Mouse (Mus musculus): ENCODE results near the gene Galnt6.

Galnt6 gene

GRCm38 (mm10) chr15:100754041-100754440 is 24.9 kb upstream of the Galnt6 start:
- no peak for DNase-seq (ENCODE audit: low spot score)

- DNase-seq (ENCODE audit: low spot score) = no peak
Measured at GRCm38 (mm10) chr15:100753045-100753444, 23.9 kb upstream of the Galnt6 start.

- DNase-seq (ENCODE audit: low spot score) = no peak
Measured at GRCm38 (mm10) chr15:100752439-100752838, 23.3 kb upstream of the Galnt6 start.

- DNase-seq (ENCODE audit: low spot score) = no peak
Measured at GRCm38 (mm10) chr15:100749751-100750538, 20.8 kb upstream of the Galnt6 start.

GRCm38 (mm10) chr15:100748584-100748983 is 19.4 kb upstream of the Galnt6 start:
- no peak for DNase-seq (ENCODE audit: low spot score)

- DNase-seq (ENCODE audit: low spot score) = no peak
Measured at GRCm38 (mm10) chr15:100747121-100747963, 18.2 kb upstream of the Galnt6 start.

GRCm38 (mm10) chr15:100746478-100747120 is 17.4 kb upstream of the Galnt6 start:
- no peak for DNase-seq (ENCODE audit: low spot score)

- no peak for DNase-seq (ENCODE audit: low spot score)
Measured at GRCm38 (mm10) chr15:100743238-100743637, 14.1 kb upstream of the Galnt6 start.

- DNase-seq (ENCODE audit: low spot score) = no peak
Measured at GRCm38 (mm10) chr15:100739442-100739841, 10.3 kb upstream of the Galnt6 start.

- no peak for DNase-seq (ENCODE audit: low spot score)
Measured at GRCm38 (mm10) chr15:100738351-100738781, 9.2 kb upstream of the Galnt6 start.

- no peak for DNase-seq (ENCODE audit: low spot score)
Measured at GRCm38 (mm10) chr15:100737667-100738066, 8.5 kb upstream of the Galnt6 start.

- no peak for DNase-seq (ENCODE audit: low spot score)
Measured at GRCm38 (mm10) chr15:100735953-100736300, 6.8 kb upstream of the Galnt6 start.

- no peak for DNase-seq (ENCODE audit: low spot score)
Measured at GRCm38 (mm10) chr15:100735095-100735952, 6.1 kb upstream of the Galnt6 start.

- no peak for DNase-seq (ENCODE audit: low spot score)
Measured at GRCm38 (mm10) chr15:100732580-100732979, 3.4 kb upstream of the Galnt6 start.

- DNase-seq (ENCODE audit: low spot score) = no peak
Measured at GRCm38 (mm10) chr15:100731081-100731480, 1.9 kb upstream of the Galnt6 start.

GRCm38 (mm10) chr15:100728586-100728985 is 590 bp downstream of the Galnt6 start:
- DNase-seq (ENCODE audit: low spot score) = no peak

- DNase-seq (ENCODE audit: low spot score) = peak; percentile 50
Measured at GRCm38 (mm10) chr15:100727834-100728233, 1.3 kb downstream of the Galnt6 start.

- no peak for DNase-seq (ENCODE audit: low spot score)
Measured at GRCm38 (mm10) chr15:100726721-100727120, 2.5 kb downstream of the Galnt6 start.

GRCm38 (mm10) chr15:100723505-100723904 is 5.7 kb downstream of the Galnt6 start:
- peak; percentile 49 for DNase-seq (ENCODE audit: low spot score)

- no peak for DNase-seq (ENCODE audit: low spot score)
Measured at GRCm38 (mm10) chr15:100722564-100722963, 6.6 kb downstream of the Galnt6 start.

- DNase-seq (ENCODE audit: low spot score) = peak; percentile 69
Measured at GRCm38 (mm10) chr15:100722026-100722425, 7.2 kb downstream of the Galnt6 start.

GRCm38 (mm10) chr15:100721445-100721844 is 7.7 kb downstream of the Galnt6 start:
- DNase-seq (ENCODE audit: low spot score) = no peak
